Mouse (Mus musculus): ENCODE measurements at regions not wholly inside any gene's neighbourhood (a gene's known extent, or its start where the extent isn't known, plus 50 kb on each side); places are given as distances from the start of the nearest gene placed in this dataset.

- Histone ChIP-seq H3K27ac (replicated peaks; ENCODE audit: low read depth, low read length) (no peak overlapping the region), H3K9ac (replicated peaks; ENCODE audit: low read length) (no peak overlapping the region), H3K4me2 (ENCODE audit: low read depth, low read length) (no peak overlapping the region), H3K4me1 (ENCODE audit: control insufficient read depth, insufficient read depth, low read length) (no peaks in the 10 kb centered on the region), H3K36me3 (replicated peaks; ENCODE audit: control insufficient read depth, insufficient read depth, low read depth, low read length) (no peaks in the 10 kb centered on the region), H3K4me3 (ENCODE audit: low read depth, low read length) (no peak overlapping the region), H3K27me3 (ENCODE audit: control insufficient read depth, insufficient read depth, low read length) (no peaks in the 10 kb centered on the region), H3K9me3 (replicated peaks; ENCODE audit: control insufficient read depth, low read length) (no peaks in the 10 kb centered on the region)
- DNase-seq (ENCODE audit: low spot score) = no peak
- no peak for ATAC-seq (replicated peaks; ENCODE audit: insufficient number of reproducible peaks, low FRiP score, low TSS enrichment, low read depth)
- WGBS = 40% methylated on average over 11 of the region's 11 CpGs
These were observed 153.0 kb upstream of the Med13l start for GRCm38 (mm10) chr5:118407451-118407850.

- Histone ChIP-seq H3K4me1 (ENCODE audit: control insufficient read depth, insufficient read depth, low read length) (no peaks in the 10 kb centered on the region), H3K9ac (replicated peaks; ENCODE audit: low read length) (no peak overlapping the region), H3K36me3 (replicated peaks; ENCODE audit: control insufficient read depth, insufficient read depth, low read depth, low read length) (no peaks in the 10 kb centered on the region), H3K27ac (replicated peaks; ENCODE audit: low read depth, low read length) (no peak overlapping the region), H3K9me3 (replicated peaks; ENCODE audit: control insufficient read depth, low read length) (no peaks in the 10 kb centered on the region), H3K4me2 (ENCODE audit: low read depth, low read length) (no peak overlapping the region), H3K27me3 (ENCODE audit: control insufficient read depth, insufficient read depth, low read length) (no peaks in the 10 kb centered on the region), H3K4me3 (ENCODE audit: low read depth, low read length) (no peak overlapping the region)
- ATAC-seq (replicated peaks; ENCODE audit: insufficient number of reproducible peaks, low FRiP score, low TSS enrichment, low read depth) (no peak), DNase-seq (ENCODE audit: low spot score) (no peak)
- WGBS = 69% methylated on average over 3 of the region's 3 CpGs
These were observed 152.5 kb upstream of the Med13l start for GRCm38 (mm10) chr5:118407973-118408372.

GRCm38 (mm10) chr5:118408826-118409225, 151.7 kb upstream of the Med13l start:
- WGBS = 87% methylated on average over 8 of the region's 8 CpGs
- Histone ChIP-seq H3K9me3 (replicated peaks; ENCODE audit: control insufficient read depth, low read length) (no peaks in the 10 kb centered on the region), H3K36me3 (replicated peaks; ENCODE audit: control insufficient read depth, insufficient read depth, low read depth, low read length) (no peaks in the 10 kb centered on the region), H3K27me3 (ENCODE audit: control insufficient read depth, insufficient read depth, low read length) (no peaks in the 10 kb centered on the region), H3K9ac (replicated peaks; ENCODE audit: low read length) (no peak overlapping the region), H3K4me3 (ENCODE audit: low read depth, low read length) (no peak overlapping the region), H3K4me1 (ENCODE audit: control insufficient read depth, insufficient read depth, low read length) (no peaks in the 10 kb centered on the region), H3K4me2 (ENCODE audit: low read depth, low read length) (no peak overlapping the region), H3K27ac (replicated peaks; ENCODE audit: low read depth, low read length) (no peak overlapping the region)
- DNase-seq (ENCODE audit: low spot score) (no peak), ATAC-seq (replicated peaks; ENCODE audit: insufficient number of reproducible peaks, low FRiP score, low TSS enrichment, low read depth) (no peak)

- H3K9ac ChIP-seq (replicated peaks; ENCODE audit: low read length) = no peak overlapping the region
- no peak overlapping the region for H3K4me3 ChIP-seq (ENCODE audit: low read depth, low read length)
- DNase-seq (ENCODE audit: low spot score) (peak; percentile 83), ATAC-seq (replicated peaks; ENCODE audit: insufficient number of reproducible peaks, low FRiP score, low TSS enrichment, low read depth) (peak; percentile 89)
- H3K36me3 ChIP-seq (replicated peaks; ENCODE audit: control insufficient read depth, insufficient read depth, low read depth, low read length) = no peaks in the 10 kb centered on the region
- H3K4me2 ChIP-seq (ENCODE audit: low read depth, low read length) = no peak overlapping the region
- H3K27me3 ChIP-seq (ENCODE audit: control insufficient read depth, insufficient read depth, low read length) = no peaks in the 10 kb centered on the region
- H3K27ac ChIP-seq (replicated peaks; ENCODE audit: low read depth, low read length) = no peak overlapping the region
- WGBS = 65% methylated on average over 13 of the region's 13 CpGs
- H3K9me3 ChIP-seq (replicated peaks; ENCODE audit: control insufficient read depth, low read length) = no peaks in the 10 kb centered on the region
- H3K4me1 ChIP-seq (ENCODE audit: control insufficient read depth, insufficient read depth, low read length) = no peaks in the 10 kb centered on the region
These were observed 146.8 kb upstream of the Med13l start for GRCm38 (mm10) chr5:118413428-118414282.

DNA sequence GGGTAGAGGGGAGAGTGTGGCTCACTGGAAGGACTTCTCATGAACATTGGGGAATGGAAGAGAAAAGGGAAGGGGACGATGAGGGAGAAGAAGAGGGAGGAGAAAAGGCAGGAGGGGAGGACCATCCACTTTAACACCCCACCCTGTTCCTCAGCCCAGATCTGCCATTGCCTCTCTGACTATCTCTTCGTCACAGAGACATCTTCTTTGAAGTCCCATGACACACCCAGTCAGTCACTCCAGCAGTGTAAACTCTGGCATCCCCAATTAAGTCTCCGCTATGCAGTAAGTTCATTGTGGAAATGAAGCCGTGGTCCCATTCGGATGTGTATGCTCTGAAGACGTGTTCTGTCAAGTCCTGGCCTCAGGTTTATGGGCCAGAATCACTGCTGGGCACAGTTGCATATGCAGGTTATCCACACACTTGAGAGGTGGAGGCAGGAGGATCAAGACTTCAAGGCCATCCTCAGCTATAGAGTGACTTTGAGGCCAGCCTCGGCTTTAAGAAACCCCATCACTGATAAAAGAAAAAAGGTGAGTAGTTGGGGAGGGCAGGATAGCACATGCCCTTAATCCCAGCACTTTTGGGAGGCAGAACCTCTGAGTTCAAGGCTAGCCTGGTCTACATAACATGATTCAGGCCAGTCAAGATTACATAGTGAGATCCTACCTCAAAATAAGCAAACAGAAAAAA, 141.0 kb upstream of the Med13l start:
- no peaks in the 10 kb centered on the region for H3K36me3 ChIP-seq (replicated peaks; ENCODE audit: control insufficient read depth, insufficient read depth, low read depth, low read length)
- ATAC-seq (replicated peaks; ENCODE audit: insufficient number of reproducible peaks, low FRiP score, low TSS enrichment, low read depth) (no peak), DNase-seq (ENCODE audit: low spot score) (no peak)
- H3K4me3 ChIP-seq (ENCODE audit: low read depth, low read length) = no peak overlapping the region
- no peaks in the 10 kb centered on the region for H3K9me3 ChIP-seq (replicated peaks; ENCODE audit: control insufficient read depth, low read length)
- H3K4me1 ChIP-seq (ENCODE audit: control insufficient read depth, insufficient read depth, low read length) = peaks cover 3% of the 10 kb centered on the region; the same call in 1 of the 2 replicates
- H3K27ac ChIP-seq (replicated peaks; ENCODE audit: low read depth, low read length) = no peak overlapping the region
- H3K4me2 ChIP-seq (ENCODE audit: low read depth, low read length) = no peak overlapping the region
- no peaks in the 10 kb centered on the region for H3K27me3 ChIP-seq (ENCODE audit: control insufficient read depth, insufficient read depth, low read length)
- H3K9ac ChIP-seq (replicated peaks; ENCODE audit: low read length) = no peak overlapping the region
- 87% methylated on average over 7 of the region's 7 CpGs for WGBS

DNA sequence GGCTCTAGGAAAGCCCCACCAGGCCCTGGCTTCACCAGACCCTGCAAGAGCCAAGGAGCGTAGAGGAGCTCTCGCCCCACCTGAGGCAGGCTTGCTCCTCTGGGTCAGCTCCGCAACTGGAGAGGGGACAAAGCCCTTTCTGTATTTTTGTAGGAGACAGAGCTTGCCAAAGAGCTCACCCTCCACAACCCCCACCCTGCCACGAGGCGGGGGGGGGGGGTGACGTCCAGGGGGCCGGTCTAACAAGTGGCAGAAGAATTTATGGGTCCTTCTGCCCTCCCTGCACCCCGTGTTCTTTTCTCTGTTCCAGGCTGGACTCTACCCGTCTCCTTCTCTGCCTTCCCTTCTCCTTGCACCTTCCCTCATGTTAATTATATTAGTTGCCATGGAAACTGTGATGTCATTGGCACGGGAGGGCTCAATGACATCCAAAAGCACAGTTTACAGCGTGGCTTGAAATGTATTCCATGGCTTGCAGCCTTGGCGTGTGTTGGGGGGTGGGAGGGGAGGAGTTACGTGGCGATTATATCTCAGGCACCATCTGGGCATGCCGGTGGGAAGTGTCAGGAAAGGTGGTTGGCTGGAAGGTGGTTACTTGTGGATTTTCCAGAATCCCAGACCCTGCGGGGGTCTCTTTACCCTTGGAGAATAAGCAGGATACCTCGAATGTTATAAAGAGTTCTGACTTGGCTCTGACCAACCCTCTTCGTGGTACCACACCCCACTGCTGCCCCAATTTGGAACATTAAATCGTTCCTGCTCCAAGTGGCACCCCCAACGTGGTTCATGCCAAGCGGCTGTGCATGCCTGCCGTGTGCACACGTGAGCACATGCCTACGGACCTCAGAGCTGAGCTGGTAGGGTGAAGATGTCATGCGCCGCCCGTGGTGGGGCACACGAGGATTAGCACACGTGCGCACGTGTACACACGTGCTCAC, 138.3 kb upstream of the Med13l start:
- WGBS = 45% methylated on average over 32 of the region's 32 CpGs
- no peak overlapping the region for H3K27ac ChIP-seq (replicated peaks; ENCODE audit: low read depth, low read length)

DNA sequence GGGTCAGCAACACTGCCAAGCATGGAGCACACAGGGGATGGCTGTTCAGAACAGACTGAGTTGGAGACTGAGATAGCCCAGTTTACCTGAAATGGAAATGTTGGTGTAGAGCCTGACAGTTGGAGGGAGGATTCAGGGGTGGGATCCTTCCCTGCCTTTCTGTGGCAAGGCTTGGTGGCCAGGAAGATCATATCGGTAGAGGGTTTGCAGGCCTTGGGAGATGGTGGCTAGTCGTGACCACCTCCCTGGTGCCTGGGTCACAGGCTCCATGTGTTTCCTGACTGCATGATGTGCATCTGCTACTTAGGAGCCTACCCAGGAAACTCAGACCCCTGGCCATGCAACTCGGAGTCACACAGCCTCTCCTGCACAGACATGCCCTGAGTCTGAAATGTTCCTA, 136.3 kb upstream of the Med13l start:
- Histone ChIP-seq H3K4me2 (ENCODE audit: low read depth, low read length) (no peak overlapping the region), H3K27ac (replicated peaks; ENCODE audit: low read depth, low read length) (no peak overlapping the region), H3K9me3 (replicated peaks; ENCODE audit: control insufficient read depth, low read length) (no peaks in the 10 kb centered on the region), H3K4me3 (ENCODE audit: low read depth, low read length) (no peak overlapping the region), H3K4me1 (ENCODE audit: control insufficient read depth, insufficient read depth, low read length) (peaks cover 8% of the 10 kb centered on the region), H3K27me3 (ENCODE audit: control insufficient read depth, insufficient read depth, low read length) (no peaks in the 10 kb centered on the region), H3K9ac (replicated peaks; ENCODE audit: low read length) (no peak overlapping the region), H3K36me3 (replicated peaks; ENCODE audit: control insufficient read depth, insufficient read depth, low read depth, low read length) (no peaks in the 10 kb centered on the region)
- 70% methylated on average over 3 of the region's 3 CpGs for WGBS
- DNase-seq (ENCODE audit: low spot score) (no peak), ATAC-seq (replicated peaks; ENCODE audit: insufficient number of reproducible peaks, low FRiP score, low TSS enrichment, low read depth) (no peak)

More for the DNA sequence above, 138.3 kb upstream of the Med13l start:
- Histone ChIP-seq H3K36me3 (replicated peaks; ENCODE audit: control insufficient read depth, insufficient read depth, low read depth, low read length) (no peaks in the 10 kb centered on the region), H3K4me1 (ENCODE audit: control insufficient read depth, insufficient read depth, low read length) (peaks cover 8% of the 10 kb centered on the region), H3K9me3 (replicated peaks; ENCODE audit: control insufficient read depth, low read length) (no peaks in the 10 kb centered on the region), H3K4me3 (ENCODE audit: low read depth, low read length) (no peak overlapping the region), H3K4me2 (ENCODE audit: low read depth, low read length) (peak overlapping the region; percentile 53), H3K27me3 (ENCODE audit: control insufficient read depth, insufficient read depth, low read length) (no peaks in the 10 kb centered on the region), H3K9ac (replicated peaks; ENCODE audit: low read length) (no peak overlapping the region)
- DNase-seq (ENCODE audit: low spot score) = peak; percentile 81
- peak; percentile 55 for ATAC-seq (replicated peaks; ENCODE audit: insufficient number of reproducible peaks, low FRiP score, low TSS enrichment, low read depth)

Data from embryonic facial prominence, embryonic 11.5 days (tissue).